Mouse (Mus musculus) testis, adult 2 months (tissue): ENCODE data around the gene Foxm1.

Experiments used
- CTCF ChIP-seq: fragments of 200-500 bp; IDR thresholded peaks from 2 replicates; pipeline ENCODE4 v1.5.1; 2012; ENCODE audit warnings: low read depth, mild to moderate bottlenecking, inconsistent platforms, low read length, moderate library complexity; ENCODE audit not compliant: control insufficient read depth, insufficient read depth, insufficient replicate concordance
- POLR2A ChIP-seq: fragments of 200-500 bp; IDR thresholded peaks from 2 replicates; pipeline ENCODE4 v1.6.1; 2012; ENCODE audit warnings: low read depth, mild to moderate bottlenecking, inconsistent platforms, low read length, moderate library complexity; ENCODE audit not compliant: control insufficient read depth

DNA sequence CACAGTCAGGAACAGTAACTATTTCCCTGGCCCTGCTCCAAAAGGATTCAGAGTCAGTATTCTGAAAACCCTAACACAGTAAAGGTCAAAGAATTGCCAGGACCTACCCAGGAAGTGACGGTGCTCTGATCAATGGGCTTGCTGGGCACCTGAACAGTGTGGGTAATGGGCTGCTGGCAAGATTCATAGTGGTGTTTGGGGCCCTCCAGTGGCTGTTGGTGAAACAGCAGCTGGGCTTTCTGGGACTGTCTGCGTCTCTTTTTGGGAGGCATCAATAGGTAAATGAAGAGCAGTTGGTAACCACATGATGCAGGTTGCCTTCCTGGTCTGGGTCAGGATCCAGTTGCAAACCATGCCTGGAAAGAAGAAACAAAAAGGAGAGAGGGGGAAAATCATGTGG is 3.8 kb upstream of the Foxm1 start:
- TF ChIP-seq POLR2A (no peak), CTCF (peak; percentile 63; the same call in 1 of the 2 replicates)
